Mouse (Mus musculus): Measurements from ENCODE around the gene Phactr3.

The Phactr3 gene

DNA sequence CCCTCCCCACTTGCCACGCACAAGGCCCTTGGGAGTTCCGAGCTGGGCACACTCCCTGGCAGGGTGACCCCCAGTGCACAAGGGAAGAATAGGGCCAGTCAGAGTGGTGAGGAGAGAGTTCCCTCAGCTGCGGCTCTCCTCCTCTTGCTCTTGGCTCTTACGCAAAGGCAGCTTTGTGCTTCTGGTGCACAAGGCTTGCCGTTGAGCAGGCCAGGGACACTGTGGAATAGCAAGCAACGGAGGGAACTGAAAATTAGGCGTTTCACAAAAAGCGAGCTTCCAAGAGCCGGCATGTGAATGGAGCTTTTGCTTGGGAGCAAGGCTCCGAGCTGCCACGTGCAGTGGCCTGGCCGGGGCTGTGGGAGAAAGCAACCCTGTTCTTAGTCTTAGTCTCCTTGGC, 40.2 kb downstream of the Phactr3 start:
- H3K4me1 ChIP-seq (replicated peaks; ENCODE audit: low read depth, low read length): no peaks in the 10 kb centered on the region
- H3K36me3 ChIP-seq (ENCODE audit: insufficient read depth, low read length): no peaks in the 10 kb centered on the region
- no peak for TF ChIP-seq NANOG (IDR thresholded peaks at IDR 0.05; ENCODE audit: borderline replicate concordance, low read length)
- TF ChIP-seq POU5F1 (IDR thresholded peaks at IDR 0.05; ENCODE audit: borderline replicate concordance, low read length): no peak
- no peak for TF ChIP-seq CTCF (conservative IDR thresholded peaks at IDR 0.05; ENCODE audit: low read length)
- H3K4me3 ChIP-seq (replicated peaks; ENCODE audit: low read length): no peak overlapping the region
- peaks cover 23% of the 10 kb centered on the region for H3K27me3 ChIP-seq (ENCODE audit: insufficient read depth, low read length)
- H3K9me3 ChIP-seq (ENCODE audit: low read length): no peaks in the 10 kb centered on the region

- Histone ChIP-seq H3K36me3 (ENCODE audit: insufficient read depth, low read length) (no peaks in the 10 kb centered on the region), H3K9me3 (ENCODE audit: low read length) (no peaks in the 10 kb centered on the region), H3K4me1 (replicated peaks; ENCODE audit: low read depth, low read length) (peaks cover 2% of the 10 kb centered on the region; the same call in 1 of the 2 replicates), H3K27me3 (ENCODE audit: insufficient read depth, low read length) (peaks cover 10% of the 10 kb centered on the region; the same call in 1 of the 2 replicates), H3K4me3 (replicated peaks; ENCODE audit: low read length) (no peak overlapping the region)
- TF ChIP-seq CTCF (conservative IDR thresholded peaks at IDR 0.05; ENCODE audit: low read length): no peak
- no peak for TF ChIP-seq POU5F1 (IDR thresholded peaks at IDR 0.05; ENCODE audit: borderline replicate concordance, low read length)
- TF ChIP-seq NANOG (IDR thresholded peaks at IDR 0.05; ENCODE audit: borderline replicate concordance, low read length): no peak
Measured at GRCm38 (mm10) chr2:178163981-178164380, 45.2 kb downstream of the Phactr3 start.

GRCm38 (mm10) chr2:178165943-178166342, 47.2 kb downstream of the Phactr3 start:
- H3K9me3 ChIP-seq (ENCODE audit: low read length): no peaks in the 10 kb centered on the region
- no peaks in the 10 kb centered on the region for H3K36me3 ChIP-seq (ENCODE audit: insufficient read depth, low read length)
- H3K4me3 ChIP-seq (replicated peaks; ENCODE audit: low read length): no peak overlapping the region
- H3K27me3 ChIP-seq (ENCODE audit: insufficient read depth, low read length): peaks cover 7% of the 10 kb centered on the region; the same call in 1 of the 2 replicates
- peaks cover 14% of the 10 kb centered on the region for H3K4me1 ChIP-seq (replicated peaks; ENCODE audit: low read depth, low read length)
- TF ChIP-seq POU5F1 (IDR thresholded peaks at IDR 0.05; ENCODE audit: borderline replicate concordance, low read length): no peak
- TF ChIP-seq NANOG (IDR thresholded peaks at IDR 0.05; ENCODE audit: borderline replicate concordance, low read length): no peak
- no peak for TF ChIP-seq CTCF (conservative IDR thresholded peaks at IDR 0.05; ENCODE audit: low read length)

- Histone ChIP-seq H3K36me3 (ENCODE audit: insufficient read depth, low read length) (no peaks in the 10 kb centered on the region), H3K4me3 (replicated peaks; ENCODE audit: low read length) (no peak overlapping the region), H3K4me1 (replicated peaks; ENCODE audit: low read depth, low read length) (peaks cover 25% of the 10 kb centered on the region), H3K27me3 (ENCODE audit: insufficient read depth, low read length) (no peaks in the 10 kb centered on the region), H3K9me3 (ENCODE audit: low read length) (no peaks in the 10 kb centered on the region)
- TF ChIP-seq POU5F1 (IDR thresholded peaks at IDR 0.05; ENCODE audit: borderline replicate concordance, low read length): no peak
Measured at GRCm38 (mm10) chr2:178169983-178170382, 51.2 kb downstream of the Phactr3 start.

DNA sequence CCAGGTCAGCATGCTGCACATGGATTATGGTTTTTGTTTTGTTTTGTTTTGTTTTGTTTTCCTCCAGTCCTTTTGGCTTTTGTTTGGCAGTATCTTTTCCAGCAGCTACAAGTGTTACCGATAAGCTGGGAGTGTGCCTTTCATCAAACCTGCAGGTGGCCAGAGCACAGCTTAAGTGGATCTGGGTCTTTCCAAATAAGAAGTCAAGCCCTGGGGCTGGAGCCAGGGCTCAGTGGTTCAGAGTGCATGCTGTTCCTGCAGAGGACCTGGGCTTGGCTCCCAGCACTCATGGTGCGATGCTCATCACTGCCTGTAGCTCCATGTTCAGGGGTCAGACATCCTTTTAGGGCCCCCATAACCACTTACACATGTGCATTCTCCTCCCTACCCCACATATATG, 55.2 kb downstream of the Phactr3 start:
- H3K27me3 ChIP-seq (ENCODE audit: insufficient read depth, low read length): no peaks in the 10 kb centered on the region
- no peaks in the 10 kb centered on the region for H3K9me3 ChIP-seq (ENCODE audit: low read length)
- TF ChIP-seq POU5F1 (IDR thresholded peaks at IDR 0.05; ENCODE audit: borderline replicate concordance, low read length) (no peak), CTCF (conservative IDR thresholded peaks at IDR 0.05; ENCODE audit: low read length) (no peak), NANOG (IDR thresholded peaks at IDR 0.05; ENCODE audit: borderline replicate concordance, low read length) (no peak)
- H3K4me1 ChIP-seq (replicated peaks; ENCODE audit: low read depth, low read length): peaks cover 30% of the 10 kb centered on the region
- no peaks in the 10 kb centered on the region for H3K36me3 ChIP-seq (ENCODE audit: insufficient read depth, low read length)
- no peak overlapping the region for H3K4me3 ChIP-seq (replicated peaks; ENCODE audit: low read length)

DNA sequence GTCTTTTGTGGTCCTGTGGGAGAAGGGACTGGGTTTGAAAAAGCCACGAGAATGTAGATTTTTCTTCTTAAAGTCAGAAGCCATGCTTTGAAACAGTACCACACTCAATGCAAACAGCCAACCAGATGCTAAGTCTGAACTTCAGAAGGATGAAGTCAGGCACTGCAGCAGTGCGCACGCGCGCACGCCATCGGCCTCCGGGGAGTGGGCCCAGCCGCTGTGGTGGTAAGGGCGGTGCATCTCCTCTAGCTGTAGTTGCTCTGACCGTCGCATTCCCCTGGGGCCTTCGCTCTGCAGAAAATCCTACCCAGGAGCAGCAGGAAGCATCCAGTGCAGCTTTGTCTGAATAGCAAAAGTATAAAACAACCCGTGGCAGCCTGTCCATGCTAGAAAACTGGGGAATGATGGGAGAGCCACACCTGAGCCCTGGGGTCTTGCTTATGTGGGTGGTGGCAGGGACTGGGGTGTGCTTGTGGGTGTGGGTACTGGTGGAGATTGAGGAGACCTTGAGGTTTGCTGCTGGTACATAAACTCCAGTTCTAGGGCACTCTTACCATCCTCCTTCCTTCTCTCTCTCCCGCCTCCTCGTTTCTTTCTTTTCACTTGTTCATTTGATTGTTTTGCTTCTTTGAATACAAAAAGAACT, 56.6 kb downstream of the Phactr3 start:
- no peaks in the 10 kb centered on the region for H3K9me3 ChIP-seq (ENCODE audit: low read length)
- TF ChIP-seq CTCF (conservative IDR thresholded peaks at IDR 0.05; ENCODE audit: low read length): no peak
- no peak for TF ChIP-seq POU5F1 (IDR thresholded peaks at IDR 0.05; ENCODE audit: borderline replicate concordance, low read length)
- no peak for TF ChIP-seq NANOG (IDR thresholded peaks at IDR 0.05; ENCODE audit: borderline replicate concordance, low read length)
- no peaks in the 10 kb centered on the region for H3K27me3 ChIP-seq (ENCODE audit: insufficient read depth, low read length)
- H3K4me1 ChIP-seq (replicated peaks; ENCODE audit: low read depth, low read length): peaks cover 19% of the 10 kb centered on the region
- H3K4me3 ChIP-seq (replicated peaks; ENCODE audit: low read length): peak overlapping the region; percentile 39
- no peaks in the 10 kb centered on the region for H3K36me3 ChIP-seq (ENCODE audit: insufficient read depth, low read length)

GRCm38 (mm10) chr2:178184251-178184650, 65.5 kb downstream of the Phactr3 start:
- peaks cover 3% of the 10 kb centered on the region; the same call in 1 of the 2 replicates for H3K4me1 ChIP-seq (replicated peaks; ENCODE audit: low read depth, low read length)
- no peaks in the 10 kb centered on the region for H3K36me3 ChIP-seq (ENCODE audit: insufficient read depth, low read length)
- H3K4me3 ChIP-seq (replicated peaks; ENCODE audit: low read length): no peak overlapping the region
- H3K27me3 ChIP-seq (ENCODE audit: insufficient read depth, low read length): peaks cover 2% of the 10 kb centered on the region; the same call in 1 of the 2 replicates
- TF ChIP-seq CTCF (conservative IDR thresholded peaks at IDR 0.05; ENCODE audit: low read length) (no peak), NANOG (IDR thresholded peaks at IDR 0.05; ENCODE audit: borderline replicate concordance, low read length) (no peak), POU5F1 (IDR thresholded peaks at IDR 0.05; ENCODE audit: borderline replicate concordance, low read length) (no peak)
- peaks cover 11% of the 10 kb centered on the region; the same call in 1 of the 2 replicates for H3K9me3 ChIP-seq (ENCODE audit: low read length)

GRCm38 (mm10) chr2:178184862-178185261, 66.1 kb downstream of the Phactr3 start:
- no peak overlapping the region for H3K4me3 ChIP-seq (replicated peaks; ENCODE audit: low read length)

More at GRCm38 (mm10) chr2:178184862-178185261, 66.1 kb downstream of the Phactr3 start:
- peaks cover 2% of the 10 kb centered on the region; the same call in 1 of the 2 replicates for H3K27me3 ChIP-seq (ENCODE audit: insufficient read depth, low read length)
- H3K36me3 ChIP-seq (ENCODE audit: insufficient read depth, low read length): no peaks in the 10 kb centered on the region
- H3K9me3 ChIP-seq (ENCODE audit: low read length): peaks cover 11% of the 10 kb centered on the region; the same call in 1 of the 2 replicates
- TF ChIP-seq CTCF (conservative IDR thresholded peaks at IDR 0.05; ENCODE audit: low read length) (no peak), POU5F1 (IDR thresholded peaks at IDR 0.05; ENCODE audit: borderline replicate concordance, low read length) (no peak), NANOG (IDR thresholded peaks at IDR 0.05; ENCODE audit: borderline replicate concordance, low read length) (no peak)
- H3K4me1 ChIP-seq (replicated peaks; ENCODE audit: low read depth, low read length): peaks cover 3% of the 10 kb centered on the region; the same call in 1 of the 2 replicates
